Mouse (Mus musculus) erythroblast, embryonic 14.5 days (primary cell): ENCODE results near the gene Abl2.

Source experiments
- GATA1 ChIP-seq: IDR thresholded peaks from 2 replicates; pipeline ENCODE4 v1.6.1; 2012; ENCODE audit warnings: low read length, inconsistent platforms, mixed read lengths
- TAL1 ChIP-seq: IDR thresholded peaks from 3 replicates; pipeline ENCODE4 v1.6.1; 2012; ENCODE audit warnings: low read length, inconsistent platforms, mixed read lengths

DNA sequence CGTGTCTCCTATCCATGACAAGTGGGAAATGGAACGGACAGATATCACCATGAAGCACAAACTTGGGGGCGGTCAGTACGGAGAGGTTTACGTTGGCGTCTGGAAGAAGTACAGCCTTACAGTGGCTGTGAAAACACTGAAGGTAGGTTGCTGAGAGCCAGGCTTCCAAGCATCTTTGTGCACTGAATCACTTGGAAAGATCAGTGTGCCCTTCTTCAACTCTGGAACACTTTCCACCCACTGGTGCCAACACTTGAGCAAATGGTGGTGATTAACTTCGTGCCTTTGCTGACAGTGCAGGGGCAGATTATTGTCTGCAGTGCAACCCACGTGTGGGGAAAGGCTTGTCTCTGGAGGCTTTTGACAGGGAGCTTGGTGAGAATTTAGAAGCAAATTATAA, 71.4 kb downstream of the Abl2 start:
- TF ChIP-seq GATA1 (no peak), TAL1 (no peak)
